Mouse (Mus musculus): ENCODE data around the gene Zbed3. TPM values are rescaled to one million over a fixed set of nuclear protein-coding genes. Genes with fewer than 3 reads are reported as not detected.
A peak's percentile ranks its signal among the peaks of the same experiment; 100 is the strongest.
"Not testable (repeated sequence)": the region's sequence is repeated elsewhere in the genome, so short reads cannot be mapped to it uniquely, and the experiment has no call there.

Gene Zbed3
- polyA plus RNA-seq, 1 experiment from 2014 or later, result 98.9 TPM

GRCm38 (mm10) chr13:95343470-95343869, 20.1 kb downstream of the Zbed3 start:
- Histone ChIP-seq H3K27ac (no peak overlapping the region), H3K27me3 (no peaks in the 10 kb centered on the region), H3K9ac (no peak overlapping the region), H3K4me1 (no peaks in the 10 kb centered on the region), H3K4me2 (replicated peaks) (no peak overlapping the region), H3K9me3 (no peaks in the 10 kb centered on the region), H3K36me3 (peaks cover 22% of the 10 kb centered on the region), H3K4me3 (no peak overlapping the region)
- WGBS, result 84% methylated on average over 8 of the region's 8 CpGs
- ATAC-seq (ENCODE audit: insufficient number of reproducible peaks, insufficient read depth, low FRiP score, low TSS enrichment), result no peak

- H3K9ac ChIP-seq, result no peak overlapping the region
- H3K4me1 ChIP-seq, result no peaks in the 10 kb centered on the region
- peaks cover 20% of the 10 kb centered on the region for H3K36me3 ChIP-seq
- no peak for ATAC-seq (ENCODE audit: insufficient number of reproducible peaks, insufficient read depth, low FRiP score, low TSS enrichment)
- H3K27me3 ChIP-seq, result no peaks in the 10 kb centered on the region
- 69% methylated on average over 6 of the region's 6 CpGs for WGBS
- no peaks in the 10 kb centered on the region for H3K9me3 ChIP-seq
- no peak overlapping the region for H3K4me2 ChIP-seq (replicated peaks)
- H3K27ac ChIP-seq, result no peak overlapping the region
- H3K4me3 ChIP-seq, result no peak overlapping the region
These were observed 22.5 kb downstream of the Zbed3 start for GRCm38 (mm10) chr13:95345869-95346268.

- H3K9ac ChIP-seq, result no peak overlapping the region
- ATAC-seq (ENCODE audit: insufficient number of reproducible peaks, insufficient read depth, low FRiP score, low TSS enrichment), result no peak
- no peak overlapping the region for H3K27ac ChIP-seq
- H3K9me3 ChIP-seq, result no peaks in the 10 kb centered on the region
- H3K36me3 ChIP-seq, result peaks cover 26% of the 10 kb centered on the region
- 34% methylated on average over 8 of the region's 8 CpGs for WGBS
- H3K4me3 ChIP-seq, result no peak overlapping the region
- no peak overlapping the region for H3K4me2 ChIP-seq (replicated peaks)
- H3K4me1 ChIP-seq, result no peaks in the 10 kb centered on the region
- H3K27me3 ChIP-seq, result no peaks in the 10 kb centered on the region
These were observed 23.7 kb downstream of the Zbed3 start for GRCm38 (mm10) chr13:95347018-95347696.

- Histone ChIP-seq H3K27ac (no peak overlapping the region), H3K4me2 (replicated peaks) (no peak overlapping the region), H3K4me3 (no peak overlapping the region), H3K36me3 (peaks cover 34% of the 10 kb centered on the region), H3K27me3 (no peaks in the 10 kb centered on the region), H3K9ac (no peak overlapping the region), H3K9me3 (no peaks in the 10 kb centered on the region), H3K4me1 (no peaks in the 10 kb centered on the region)
- WGBS, result 96% methylated on average over 3 of the region's 3 CpGs
- no peak for ATAC-seq (ENCODE audit: insufficient number of reproducible peaks, insufficient read depth, low FRiP score, low TSS enrichment)
These were observed 25.1 kb downstream of the Zbed3 start for GRCm38 (mm10) chr13:95348476-95348875.

- 86% methylated on average over 2 of the region's 2 CpGs for WGBS
- H3K27ac ChIP-seq, result no peak overlapping the region
- H3K36me3 ChIP-seq, result peaks cover 82% of the 10 kb centered on the region
- no peaks in the 10 kb centered on the region for H3K9me3 ChIP-seq
- H3K27me3 ChIP-seq, result no peaks in the 10 kb centered on the region
- no peak overlapping the region for H3K4me3 ChIP-seq
- ATAC-seq (ENCODE audit: insufficient number of reproducible peaks, insufficient read depth, low FRiP score, low TSS enrichment), result no peak
- H3K4me2 ChIP-seq (replicated peaks), result no peak overlapping the region
- H3K4me1 ChIP-seq, result no peaks in the 10 kb centered on the region
- no peak overlapping the region for H3K9ac ChIP-seq
These were observed 34.8 kb downstream of the Zbed3 start for GRCm38 (mm10) chr13:95358223-95358622.

GRCm38 (mm10) chr13:95363440-95363839, 40.0 kb downstream of the Zbed3 start:
- Histone ChIP-seq H3K27ac (no peak overlapping the region), H3K27me3 (no peaks in the 10 kb centered on the region), H3K4me3 (no peak overlapping the region), H3K4me2 (replicated peaks) (no peak overlapping the region), H3K36me3 (peaks cover 62% of the 10 kb centered on the region), H3K9me3 (no peaks in the 10 kb centered on the region), H3K9ac (no peak overlapping the region), H3K4me1 (no peaks in the 10 kb centered on the region)
- ATAC-seq (ENCODE audit: insufficient number of reproducible peaks, insufficient read depth, low FRiP score, low TSS enrichment), result no peak
- 84% methylated on average over 4 of the region's 4 CpGs for WGBS

- no peaks in the 10 kb centered on the region for H3K4me1 ChIP-seq
- no peak overlapping the region for H3K4me2 ChIP-seq (replicated peaks)
- no peaks in the 10 kb centered on the region for H3K9me3 ChIP-seq
- no peak overlapping the region for H3K4me3 ChIP-seq
- H3K27ac ChIP-seq, result no peak overlapping the region
- peaks cover 68% of the 10 kb centered on the region for H3K36me3 ChIP-seq
- no peak overlapping the region for H3K9ac ChIP-seq
- no peaks in the 10 kb centered on the region for H3K27me3 ChIP-seq
- WGBS, result 95% methylated on average over 8 of the region's 8 CpGs
- no peak for ATAC-seq (ENCODE audit: insufficient number of reproducible peaks, insufficient read depth, low FRiP score, low TSS enrichment)
These were observed 42.9 kb downstream of the Zbed3 start for GRCm38 (mm10) chr13:95366356-95366755.

- H3K4me3 ChIP-seq, result peak within 1 kb of the TSS; percentile 99
- peaks cover 12% of the 10 kb centered on the region for H3K36me3 ChIP-seq
- peak within 1 kb of the TSS; percentile 93 for H3K4me2 ChIP-seq (replicated peaks)
- peaks cover 13% of the 10 kb centered on the region for H3K4me1 ChIP-seq
- peak within 1 kb of the TSS; percentile 33 for H3K27ac ChIP-seq
- peak within 1 kb of the TSS; percentile 93 for H3K9ac ChIP-seq
- no peaks in the 10 kb centered on the region for H3K27me3 ChIP-seq
- H3K9me3 ChIP-seq, result no peaks in the 10 kb centered on the region
- peak; percentile 82 for ATAC-seq (ENCODE audit: insufficient number of reproducible peaks, insufficient read depth, low FRiP score, low TSS enrichment)
- WGBS, result under 1% methylated on average over 79 of the region's 86 CpGs
These were observed 51.5 kb downstream of the Zbed3 start, which contains the start of gene Aggf1 for GRCm38 (mm10) chr13:95374701-95375553. Aggf1 (minus strand) TSS chr13:95375352.

GRCm38 (mm10) chr13:95375554-95375914, 52.1 kb downstream of the Zbed3 start:
- 24% methylated on average over 6 of the region's 6 CpGs for WGBS
- Histone ChIP-seq H3K36me3 (peaks cover 6% of the 10 kb centered on the region), H3K27ac (no peak overlapping the region), H3K4me1 (peaks cover 13% of the 10 kb centered on the region), H3K9ac (no peak overlapping the region), H3K4me2 (replicated peaks) (peak overlapping the region; percentile 49), H3K9me3 (no peaks in the 10 kb centered on the region), H3K27me3 (no peaks in the 10 kb centered on the region), H3K4me3 (peak overlapping the region; percentile 99)
- no peak for ATAC-seq (ENCODE audit: insufficient number of reproducible peaks, insufficient read depth, low FRiP score, low TSS enrichment)

GRCm38 (mm10) chr13:95376689-95377289, 53.4 kb downstream of the Zbed3 start:
- peaks cover 13% of the 10 kb centered on the region for H3K4me1 ChIP-seq
- H3K9me3 ChIP-seq; H3K4me3 ChIP-seq; ATAC-seq (ENCODE audit: insufficient number of reproducible peaks, insufficient read depth, low FRiP score, low TSS enrichment); H3K9ac ChIP-seq; H3K27me3 ChIP-seq; H3K36me3 ChIP-seq; H3K27ac ChIP-seq; H3K4me2 ChIP-seq (replicated peaks): not testable (repeated sequence)
- 97% methylated on average over 11 of the region's 11 CpGs for WGBS

- H3K4me2 ChIP-seq (replicated peaks), result no peak overlapping the region
- H3K9ac ChIP-seq, result no peak overlapping the region
- no peaks in the 10 kb centered on the region for H3K36me3 ChIP-seq
- peaks cover 8% of the 10 kb centered on the region for H3K4me1 ChIP-seq
- H3K27me3 ChIP-seq, result no peaks in the 10 kb centered on the region
- 87% methylated on average over 3 of the region's 3 CpGs for WGBS
- no peaks in the 10 kb centered on the region for H3K9me3 ChIP-seq
- H3K4me3 ChIP-seq, result no peak overlapping the region
- H3K27ac ChIP-seq, result no peak overlapping the region
- ATAC-seq (ENCODE audit: insufficient number of reproducible peaks, insufficient read depth, low FRiP score, low TSS enrichment), result no peak
These were observed 55.3 kb downstream of the Zbed3 start for GRCm38 (mm10) chr13:95378696-95379095.

GRCm38 (mm10) chr13:95382418-95382817, 59.0 kb downstream of the Zbed3 start:
- no peaks in the 10 kb centered on the region for H3K9me3 ChIP-seq
- ATAC-seq (ENCODE audit: insufficient number of reproducible peaks, insufficient read depth, low FRiP score, low TSS enrichment), result no peak
- H3K9ac ChIP-seq, result no peak overlapping the region
- H3K4me1 ChIP-seq, result no peaks in the 10 kb centered on the region
- no peaks in the 10 kb centered on the region for H3K36me3 ChIP-seq
- no peak overlapping the region for H3K4me3 ChIP-seq
- WGBS, result 45% methylated on average over 5 of the region's 5 CpGs
- no peak overlapping the region for H3K27ac ChIP-seq
- H3K27me3 ChIP-seq, result no peaks in the 10 kb centered on the region
- no peak overlapping the region for H3K4me2 ChIP-seq (replicated peaks)
